Comparison of ENCODE assay signal across 17 mouse cellular contexts in genomic region chr17:80947075-80947960, GRCm38 (mm10). TPM values are rescaled to one million over a fixed set of nuclear protein-coding genes. Genes with fewer than 3 reads are reported as not detected.
DNase-seq lines count a peak whose midpoint lies in the region; ATAC-seq lines count a peak whose summit lies in the region.
"Had no signal": no experiment of that assay in that cellular context is flagged by ENCODE, and none has a peak within 500 bp of the region (broad histone marks: within the 10 kb centered on the region; RNA-seq: fewer than 3 reads in every experiment).

No protein-coding gene starts in this region.

- no peak overlapping the region for H3K4me3 ChIP-seq in hindbrain, embryonic 11.5 days (ENCODE audit: low read depth, low read length)
- no peak overlapping the region for H3K4me3 ChIP-seq in hindbrain, embryonic 10.5 days
- H3K4me3 ChIP-seq in neural tube, embryonic 11.5 days (ENCODE audit: low read depth, low read length) = no peak overlapping the region
- H3K4me3 ChIP-seq in midbrain, embryonic 14.5 days (replicated peaks; ENCODE audit: low read depth, low read length) = peak overlapping the region; percentile 88
- H3K4me3 ChIP-seq: embryonic facial prominence, embryonic 10.5 days; heart, embryonic 12.5 days; limb, embryonic 13.5 days; myocyte had no signal

- H3K9me3 ChIP-seq in hindbrain, embryonic 11.5 days (ENCODE audit: control insufficient read depth, low read length) = no peaks in the 10 kb centered on the region
- no peaks in the 10 kb centered on the region for H3K9me3 ChIP-seq in hindbrain, embryonic 10.5 days
- no peaks in the 10 kb centered on the region for H3K9me3 ChIP-seq in neural tube, embryonic 11.5 days (ENCODE audit: control insufficient read depth, low read length)
- H3K9me3 ChIP-seq in midbrain, embryonic 14.5 days (ENCODE audit: control insufficient read depth, low read length) = no peaks in the 10 kb centered on the region
- H3K9me3 ChIP-seq: embryonic facial prominence, embryonic 10.5 days; heart, embryonic 12.5 days; limb, embryonic 13.5 days had no signal

- H3K4me2 ChIP-seq in hindbrain, embryonic 11.5 days (replicated peaks; ENCODE audit: low read depth, low read length) = 0 out of 2 replicates have a peak overlapping the region, but pooled peaks have one; percentile 12
- H3K4me2 ChIP-seq in neural tube, embryonic 11.5 days (ENCODE audit: low read depth) = 0 out of 2 replicates have a peak overlapping the region, but pooled peaks have one; percentile 34
- H3K4me2 ChIP-seq in midbrain, embryonic 14.5 days (ENCODE audit: low read length) = peak overlapping the region; percentile 56

- H3K9ac ChIP-seq in hindbrain, embryonic 11.5 days (ENCODE audit: low read depth, low read length) = no peak overlapping the region
- H3K9ac ChIP-seq in neural tube, embryonic 11.5 days (ENCODE audit: low read length) = no peak overlapping the region
- no peak overlapping the region; the same call in 1 of the 2 replicates for H3K9ac ChIP-seq in midbrain, embryonic 14.5 days (replicated peaks; ENCODE audit: low read length)
- H3K9ac ChIP-seq: heart, embryonic 12.5 days; limb, embryonic 13.5 days had no signal

- H3K4me1 ChIP-seq in hindbrain, embryonic 11.5 days (replicated peaks; ENCODE audit: control insufficient read depth, insufficient read depth, low read length) = no peaks in the 10 kb centered on the region; the same call in 1 of the 2 replicates
- peaks cover 19% of the 10 kb centered on the region; the same call in 1 of the 2 replicates for H3K4me1 ChIP-seq in hindbrain, embryonic 10.5 days (replicated peaks)
- peaks cover 2% of the 10 kb centered on the region; the same call in 1 of the 2 replicates for H3K4me1 ChIP-seq in neural tube, embryonic 11.5 days (ENCODE audit: control insufficient read depth, insufficient read depth, low read length)
- H3K4me1 ChIP-seq in midbrain, embryonic 14.5 days (ENCODE audit: control insufficient read depth, insufficient read depth, low read length) = peaks cover 30% of the 10 kb centered on the region
- H3K4me1 ChIP-seq: limb, embryonic 13.5 days had no signal

- no peak overlapping the region for H3K27ac ChIP-seq in hindbrain, embryonic 11.5 days (ENCODE audit: low read depth, low read length)
- no peak overlapping the region for H3K27ac ChIP-seq in hindbrain, embryonic 10.5 days
- no peak overlapping the region for H3K27ac ChIP-seq in neural tube, embryonic 11.5 days (ENCODE audit: low read depth, low read length)
- no peak overlapping the region for H3K27ac ChIP-seq in midbrain, embryonic 14.5 days (replicated peaks; ENCODE audit: low read depth, low read length)
- H3K27ac ChIP-seq: embryonic facial prominence, embryonic 10.5 days; limb, embryonic 13.5 days had no signal

- no peak for DNase-seq in hindbrain, embryonic 11.5 days (ENCODE audit: low spot score)
- DNase-seq in hindbrain, embryonic 10.5 days (ENCODE audit: low spot score) = no peak
- no peak for DNase-seq in neural tube, embryonic 11.5 days (ENCODE audit: low spot score)
- DNase-seq in neural tube, embryonic 10.5 days (ENCODE audit: extremely low spot score, low spot score) = no peak
- DNase-seq in midbrain, embryonic 14.5 days = no peak
- DNase-seq in adrenal gland, adult 18-20 months (ENCODE audit: low spot score in 2 of 2) = no peak
- DNase-seq in yolk sac, embryonic 10.5 days (ENCODE audit: low spot score) = no peak
- DNase-seq: adrenal gland, adult 2 months; B cell, adult 2 months; gastrocnemius, postnatal 10 days; lung, adult 2 months; thymus, postnatal 4 days had no signal

- H3K36me3 ChIP-seq in hindbrain, embryonic 11.5 days (ENCODE audit: control insufficient read depth, insufficient read depth, low read length) = no peaks in the 10 kb centered on the region
- no peaks in the 10 kb centered on the region for H3K36me3 ChIP-seq in hindbrain, embryonic 10.5 days
- no peaks in the 10 kb centered on the region for H3K36me3 ChIP-seq in neural tube, embryonic 11.5 days (ENCODE audit: control insufficient read depth, insufficient read depth, low read length)
- H3K36me3 ChIP-seq in midbrain, embryonic 14.5 days (ENCODE audit: control insufficient read depth, insufficient read depth, low read length) = no peaks in the 10 kb centered on the region
- H3K36me3 ChIP-seq: embryonic facial prominence, embryonic 10.5 days; heart, embryonic 12.5 days; limb, embryonic 13.5 days had no signal

- WGBS in hindbrain, embryonic 11.5 days = 82% methylated on average over 12 of the region's 12 CpGs
- 84% methylated on average over 12 of the region's 12 CpGs for WGBS in hindbrain, embryonic 10.5 days
- 85% methylated on average over 12 of the region's 12 CpGs for WGBS in neural tube, embryonic 11.5 days
- WGBS in midbrain, embryonic 14.5 days = 81% methylated on average over 12 of the region's 12 CpGs

- peaks cover 2% of the 10 kb centered on the region; the same call in 1 of the 2 replicates for H3K27me3 ChIP-seq in hindbrain, embryonic 11.5 days (ENCODE audit: control insufficient read depth, insufficient read depth, low read length)
- H3K27me3 ChIP-seq in hindbrain, embryonic 10.5 days (ENCODE audit: insufficient read depth, poor library complexity, severe bottlenecking) = peaks cover 50% of the 10 kb centered on the region
- H3K27me3 ChIP-seq in neural tube, embryonic 11.5 days (ENCODE audit: control insufficient read depth, insufficient read depth, low read length) = peaks cover 2% of the 10 kb centered on the region; the same call in 1 of the 2 replicates
- no peaks in the 10 kb centered on the region for H3K27me3 ChIP-seq in midbrain, embryonic 14.5 days (ENCODE audit: control insufficient read depth, insufficient read depth, low read length)

- ATAC-seq in hindbrain, embryonic 11.5 days (ENCODE audit: low FRiP score) = no peak
- no peak for ATAC-seq in neural tube, embryonic 11.5 days (ENCODE audit: insufficient read depth, low FRiP score, low TSS enrichment)
- no peak for ATAC-seq in midbrain, embryonic 14.5 days (ENCODE audit: low FRiP score, low TSS enrichment)

RNA-seq across cellular contexts. Expression of gene Tmem178, which starts 2.9 kb away (rescaled TPM):
- polyA plus RNA-seq in hindbrain, embryonic 11.5 days (2014; fragmentation: Nextera tagmentation; extraction: Ambion mirVana) = 17.0 and 19.8 TPM in 2 replicates
- 4.5 and 13.0 TPM in 2 replicates for polyA plus RNA-seq in hindbrain, embryonic 10.5 days (2016; fragmentation: Nextera tagmentation; extraction: Ambion mirVana)
- 16.4 and 19.2 TPM in 2 replicates for polyA plus RNA-seq in neural tube, embryonic 11.5 days (2014; fragmentation: Nextera tagmentation; extraction: Ambion mirVana)
- polyA plus RNA-seq in midbrain, embryonic 14.5 days (2014; fragmentation: Nextera tagmentation; extraction: Ambion mirVana) = 30.5 and 31.3 TPM in 2 replicates
- 10 to 100 TPM; 14.7 to 45.1 TPM for total RNA-seq in adrenal gland, adult 18-20 months (2021)
- total RNA-seq: hematopoietic stem cell, adult 5-6 weeks had no signal
- polyA plus RNA-seq: myocyte had no signal
